Mouse (Mus musculus): ENCODE data around the gene Palb2. TPM values are rescaled to one million over a fixed set of nuclear protein-coding genes. Genes with fewer than 3 reads are reported as not detected.

Palb2 gene
- polyA plus RNA-seq, 1 experiment: not detected

GRCm38 (mm10) chr7:122158488-122158887, 25.7 kb upstream of the Palb2 start:
- H3K27ac ChIP-seq (ENCODE audit: insufficient read depth, low read depth, low read length): no peak overlapping the region
- 3% methylated on average over 13 of the region's 13 CpGs for WGBS
- no peak for TF ChIP-seq CTCF (IDR thresholded peaks at IDR 0.05; ENCODE audit: insufficient read depth, low read depth, low read length)
- TF ChIP-seq POLR2A (IDR thresholded peaks at IDR 0.05; ENCODE audit: insufficient read depth, low read depth, low read length): no peak

DNA sequence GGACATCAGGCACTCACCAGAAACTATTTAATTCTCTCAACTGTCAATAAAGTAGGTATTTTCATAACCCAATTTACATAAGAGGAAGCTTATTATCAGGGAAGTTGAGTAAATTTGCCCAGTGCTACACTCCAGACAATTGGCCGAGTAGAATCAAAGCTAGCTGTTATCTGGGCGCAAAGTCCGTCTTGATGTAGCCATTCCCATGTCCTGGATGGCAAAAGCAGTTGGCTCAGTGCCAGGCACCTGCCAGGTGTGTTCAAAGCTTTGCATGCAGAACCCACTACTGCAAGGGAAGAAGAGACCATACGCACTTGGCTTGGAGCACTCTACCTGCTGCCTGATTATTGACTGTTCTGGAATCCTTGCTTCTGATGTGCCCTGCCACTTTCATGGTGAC, 19.7 kb upstream of the Palb2 start:
- H3K27ac ChIP-seq (ENCODE audit: insufficient read depth, low read depth, low read length): no peak overlapping the region
- 89% methylated on average over 4 of the region's 4 CpGs for WGBS
- TF ChIP-seq POLR2A (IDR thresholded peaks at IDR 0.05; ENCODE audit: insufficient read depth, low read depth, low read length) (no peak), CTCF (IDR thresholded peaks at IDR 0.05; ENCODE audit: insufficient read depth, low read depth, low read length) (no peak)

More at GRCm38 (mm10) chr7:122158488-122158887, 25.7 kb upstream of the Palb2 start:
- Histone ChIP-seq H3K4me3 (ENCODE audit: insufficient read depth, low read depth, low read length) (peak overlapping the region; percentile 74), H3K4me1 (ENCODE audit: control insufficient read depth, insufficient read depth, low read length) (peaks cover 14% of the 10 kb centered on the region)

DNA sequence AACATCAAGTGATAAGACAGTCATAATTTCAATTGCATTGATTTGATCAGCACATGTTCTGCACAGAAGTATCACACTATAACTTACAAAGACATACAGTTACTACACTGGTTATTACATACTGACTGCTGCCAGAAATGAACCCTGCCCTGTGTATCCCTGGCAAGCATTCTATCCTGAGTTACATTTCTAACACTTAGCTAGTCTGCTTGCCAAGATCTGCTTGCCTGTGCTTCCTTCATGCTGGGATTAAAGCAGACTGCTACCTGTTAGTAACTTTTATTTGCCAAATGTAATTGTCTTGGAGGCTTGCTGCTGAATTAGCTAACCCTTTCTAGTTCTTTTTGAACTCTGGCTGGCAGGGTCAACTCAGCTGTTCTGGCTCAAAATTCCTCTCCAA, 8.2 kb upstream of the Palb2 start:
- H3K4me1 ChIP-seq (ENCODE audit: control insufficient read depth, insufficient read depth, low read length): no peaks in the 10 kb centered on the region
- TF ChIP-seq POLR2A (IDR thresholded peaks at IDR 0.05; ENCODE audit: insufficient read depth, low read depth, low read length): no peak
- TF ChIP-seq CTCF (IDR thresholded peaks at IDR 0.05; ENCODE audit: insufficient read depth, low read depth, low read length): no peak

More for the DNA sequence above, 19.7 kb upstream of the Palb2 start:
- Histone ChIP-seq H3K4me3 (ENCODE audit: insufficient read depth, low read depth, low read length) (no peak overlapping the region), H3K4me1 (ENCODE audit: control insufficient read depth, insufficient read depth, low read length) (no peaks in the 10 kb centered on the region)

GRCm38 (mm10) chr7:122138190-122138589, 5.4 kb upstream of the Palb2 start:
- TF ChIP-seq POLR2A (IDR thresholded peaks at IDR 0.05; ENCODE audit: insufficient read depth, low read depth, low read length): no peak
- TF ChIP-seq CTCF (IDR thresholded peaks at IDR 0.05; ENCODE audit: insufficient read depth, low read depth, low read length): no peak
- no peak overlapping the region for H3K4me3 ChIP-seq (ENCODE audit: insufficient read depth, low read depth, low read length)
- H3K4me1 ChIP-seq (ENCODE audit: control insufficient read depth, insufficient read depth, low read length): no peaks in the 10 kb centered on the region
- H3K27ac ChIP-seq (ENCODE audit: insufficient read depth, low read depth, low read length): no peak overlapping the region
- 93% methylated on average over 5 of the region's 5 CpGs for WGBS

More for the DNA sequence above, 8.2 kb upstream of the Palb2 start:
- no peak overlapping the region for H3K27ac ChIP-seq (ENCODE audit: insufficient read depth, low read depth, low read length)
- H3K4me3 ChIP-seq (ENCODE audit: insufficient read depth, low read depth, low read length): no peak overlapping the region

DNA sequence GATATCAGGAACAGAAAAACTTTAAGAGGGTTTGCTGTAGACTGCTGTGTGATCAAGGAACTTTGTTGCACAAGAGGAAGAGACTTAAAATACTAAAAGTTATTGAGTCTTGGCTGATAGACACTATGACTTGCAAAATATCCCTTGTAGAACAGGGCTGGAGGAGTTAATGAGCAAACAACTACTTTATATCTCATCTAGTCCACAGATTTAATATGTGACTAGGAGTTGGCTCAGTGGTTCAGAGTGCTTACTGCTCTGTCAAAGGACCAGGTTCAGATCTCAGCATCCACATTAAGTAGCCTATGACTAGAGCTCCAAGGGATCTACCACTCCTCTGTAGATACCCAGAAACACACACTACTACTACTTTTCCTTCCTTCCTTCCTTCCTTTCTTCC, 4.3 kb upstream of the Palb2 start:
- no peak overlapping the region for H3K4me3 ChIP-seq (ENCODE audit: insufficient read depth, low read depth, low read length)
- TF ChIP-seq CTCF (IDR thresholded peaks at IDR 0.05; ENCODE audit: insufficient read depth, low read depth, low read length) (no peak), POLR2A (IDR thresholded peaks at IDR 0.05; ENCODE audit: insufficient read depth, low read depth, low read length) (no peak)
- no peak overlapping the region for H3K27ac ChIP-seq (ENCODE audit: insufficient read depth, low read depth, low read length)
- H3K4me1 ChIP-seq (ENCODE audit: control insufficient read depth, insufficient read depth, low read length): no peaks in the 10 kb centered on the region

GRCm38 (mm10) chr7:122135070-122135469, 2.3 kb upstream of the Palb2 start:
- TF ChIP-seq CTCF (IDR thresholded peaks at IDR 0.05; ENCODE audit: insufficient read depth, low read depth, low read length): no peak
- no peak for TF ChIP-seq POLR2A (IDR thresholded peaks at IDR 0.05; ENCODE audit: insufficient read depth, low read depth, low read length)
- 70% methylated on average over 10 of the region's 10 CpGs for WGBS
- H3K4me3 ChIP-seq (ENCODE audit: insufficient read depth, low read depth, low read length): no peak overlapping the region
- no peak overlapping the region for H3K27ac ChIP-seq (ENCODE audit: insufficient read depth, low read depth, low read length)
- H3K4me1 ChIP-seq (ENCODE audit: control insufficient read depth, insufficient read depth, low read length): no peaks in the 10 kb centered on the region

DNA sequence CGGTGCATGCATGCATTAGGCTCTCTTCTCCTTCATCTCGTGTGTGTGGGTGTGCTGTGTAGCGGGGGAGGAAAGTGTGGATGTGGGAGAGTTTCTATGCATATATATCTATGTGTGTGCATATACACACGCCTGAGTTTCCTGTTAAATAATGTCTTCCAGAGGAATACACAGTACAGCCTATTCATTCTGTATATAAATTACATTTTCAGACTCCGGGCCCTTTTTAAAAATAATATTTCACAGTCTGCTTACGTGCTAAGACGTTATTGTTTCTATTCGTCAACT, 497 bp upstream of the Palb2 start:
- peak overlapping the region; percentile 62 for H3K4me3 ChIP-seq (ENCODE audit: insufficient read depth, low read depth, low read length)
- WGBS: 13% methylated on average over 8 of the region's 8 CpGs
- no peak for TF ChIP-seq POLR2A (IDR thresholded peaks at IDR 0.05; ENCODE audit: insufficient read depth, low read depth, low read length)
- TF ChIP-seq CTCF (IDR thresholded peaks at IDR 0.05; ENCODE audit: insufficient read depth, low read depth, low read length): no peak
- peak overlapping the region; percentile 0; the same call in 1 of the 2 replicates for H3K27ac ChIP-seq (ENCODE audit: insufficient read depth, low read depth, low read length)
- H3K4me1 ChIP-seq (ENCODE audit: control insufficient read depth, insufficient read depth, low read length): no peaks in the 10 kb centered on the region

- Histone ChIP-seq H3K4me1 (ENCODE audit: control insufficient read depth, insufficient read depth, low read length) (no peaks in the 10 kb centered on the region), H3K27ac (ENCODE audit: insufficient read depth, low read depth, low read length) (no peak overlapping the region), H3K4me3 (ENCODE audit: insufficient read depth, low read depth, low read length) (no peak overlapping the region)
- TF ChIP-seq POLR2A (IDR thresholded peaks at IDR 0.05; ENCODE audit: insufficient read depth, low read depth, low read length): no peak
- TF ChIP-seq CTCF (IDR thresholded peaks at IDR 0.05; ENCODE audit: insufficient read depth, low read depth, low read length): no peak
These were observed 951 bp downstream of the Palb2 start for GRCm38 (mm10) chr7:122131834-122132233.

GRCm38 (mm10) chr7:122126946-122127345, 5.8 kb downstream of the Palb2 start:
- Histone ChIP-seq H3K4me3 (ENCODE audit: insufficient read depth, low read depth, low read length) (no peak overlapping the region), H3K27ac (ENCODE audit: insufficient read depth, low read depth, low read length) (no peak overlapping the region), H3K4me1 (ENCODE audit: control insufficient read depth, insufficient read depth, low read length) (no peaks in the 10 kb centered on the region)
- TF ChIP-seq POLR2A (IDR thresholded peaks at IDR 0.05; ENCODE audit: insufficient read depth, low read depth, low read length) (no peak), CTCF (IDR thresholded peaks at IDR 0.05; ENCODE audit: insufficient read depth, low read depth, low read length) (no peak)
- WGBS: 95% methylated on average over 11 of the region's 11 CpGs

GRCm38 (mm10) chr7:122125636-122126035, 7.1 kb downstream of the Palb2 start:
- WGBS: 76% methylated on average over 8 of the region's 8 CpGs
- no peak overlapping the region for H3K4me3 ChIP-seq (ENCODE audit: insufficient read depth, low read depth, low read length)
- no peak overlapping the region for H3K27ac ChIP-seq (ENCODE audit: insufficient read depth, low read depth, low read length)
- H3K4me1 ChIP-seq (ENCODE audit: control insufficient read depth, insufficient read depth, low read length): no peaks in the 10 kb centered on the region
- no peak for TF ChIP-seq POLR2A (IDR thresholded peaks at IDR 0.05; ENCODE audit: insufficient read depth, low read depth, low read length)
- TF ChIP-seq CTCF (IDR thresholded peaks at IDR 0.05; ENCODE audit: insufficient read depth, low read depth, low read length): no peak
